Mouse (Mus musculus) heart, embryonic 10.5 days (tissue): ENCODE data around the gene Lrrc58. TPM values are rescaled to one million over a fixed set of nuclear protein-coding genes. Genes with fewer than 3 reads are reported as not detected.

Source experiments
- DNase-seq: peaks from one replicate; pipeline ENCODE4 v3.0.0-alpha.2; 2017; ENCODE audit warnings: low spot score
- H3K27ac ChIP-seq: fragments of 300-500 bp; sonication (generic); 2 replicates; pipeline ENCODE4 v1.5.1; 2016; ENCODE audit warnings: mild to moderate bottlenecking
- H3K27me3 ChIP-seq: fragments of 300-500 bp; sonication (generic); 2 replicates; pipeline ENCODE4 v1.6.1; 2016; ENCODE audit warnings: mild to moderate bottlenecking; ENCODE audit not compliant: poor library complexity, insufficient read depth, severe bottlenecking
- H3K36me3 ChIP-seq: fragments of 300-500 bp; sonication (generic); 2 replicates; pipeline ENCODE4 v1.6.1; 2016; ENCODE audit warnings: mild to moderate bottlenecking, moderate library complexity
- H3K4me1 ChIP-seq: fragments of 300-500 bp; sonication (generic); 2 replicates; pipeline ENCODE4 v1.6.1; 2016; ENCODE audit warnings: mild to moderate bottlenecking
- H3K4me3 ChIP-seq: fragments of 300-500 bp; sonication (generic); 2 replicates; pipeline ENCODE4 v1.5.1; 2016; ENCODE audit warnings: mild to moderate bottlenecking, moderate library complexity
- H3K9me3 ChIP-seq: fragments of 300-500 bp; sonication (generic); 2 replicates; pipeline ENCODE4 v1.6.1; 2016; ENCODE audit warnings: mild to moderate bottlenecking, moderate library complexity
- WGBS: fragments of 180-500 bp; shearing (Covaris S2); methylation state at CpG from one replicate; pipeline ENCODE4 v1.1.7; 2016; 5-methylcytosine and 5-hydroxymethylcytosine counted together
- polyA plus RNA-seq: library from polyadenylated mRNA; unstranded; fragments of >200 nt; fragmentation: Nextera tagmentation; extraction: Ambion mirVana; gene quantifications from 2 replicates; pipeline ENCODE4 v1.2.1, GENCODE M21; 2016

Lrrc58 gene
- polyA plus RNA-seq, 1 experiment from 2014 or later = 48.3 TPM

DNA sequence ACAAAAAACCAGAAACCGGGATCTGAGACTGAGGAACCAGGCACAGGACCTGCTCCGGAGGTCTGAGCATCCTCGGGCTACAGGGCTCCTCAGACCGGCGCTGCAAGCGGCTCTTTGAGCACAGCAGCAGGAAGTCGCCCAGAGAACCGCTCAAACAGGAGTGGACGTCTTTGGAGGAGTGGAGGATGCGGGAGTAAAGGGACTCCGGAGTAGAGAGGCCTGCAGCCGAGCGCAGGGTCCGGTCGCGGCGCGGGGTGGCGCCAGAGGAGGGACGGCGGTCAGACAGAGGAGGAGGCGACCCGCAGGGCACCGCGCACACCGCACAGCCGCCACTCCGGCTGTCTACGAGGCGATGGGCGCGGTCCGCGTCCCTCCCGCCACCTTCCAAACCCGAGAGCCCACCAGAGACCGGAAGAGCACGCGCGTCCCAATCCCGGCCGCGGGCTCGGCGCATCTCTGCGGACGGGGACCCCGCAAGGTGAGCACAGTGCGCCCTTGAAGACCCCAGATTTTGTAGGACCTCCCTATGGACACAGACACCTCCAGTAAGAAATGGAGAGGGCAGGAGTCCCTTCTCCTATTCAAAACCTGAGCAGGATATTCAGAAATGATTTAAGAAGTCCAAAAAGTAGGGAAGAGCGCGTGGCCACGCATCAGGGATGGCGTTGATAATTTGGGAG lies 48.1 kb downstream of the Lrrc58 start, which contains the start of gene Gpr156:
Gene Gpr156, plus strand, starts transcription at position 359 of the 680 bp plus-strand sequence.
- Histone ChIP-seq H3K9me3 (no peaks in the 10 kb centered on the region), H3K27ac (peak within 1 kb of the TSS; percentile 75), H3K4me3 (peak within 1 kb of the TSS; percentile 65), H3K4me1 (peaks cover 10% of the 10 kb centered on the region), H3K27me3 (peaks cover 35% of the 10 kb centered on the region), H3K36me3 (no peaks in the 10 kb centered on the region)
- DNase-seq = peak; percentile 82
- WGBS = 3% methylated on average over 52 of the region's 53 CpGs

DNA sequence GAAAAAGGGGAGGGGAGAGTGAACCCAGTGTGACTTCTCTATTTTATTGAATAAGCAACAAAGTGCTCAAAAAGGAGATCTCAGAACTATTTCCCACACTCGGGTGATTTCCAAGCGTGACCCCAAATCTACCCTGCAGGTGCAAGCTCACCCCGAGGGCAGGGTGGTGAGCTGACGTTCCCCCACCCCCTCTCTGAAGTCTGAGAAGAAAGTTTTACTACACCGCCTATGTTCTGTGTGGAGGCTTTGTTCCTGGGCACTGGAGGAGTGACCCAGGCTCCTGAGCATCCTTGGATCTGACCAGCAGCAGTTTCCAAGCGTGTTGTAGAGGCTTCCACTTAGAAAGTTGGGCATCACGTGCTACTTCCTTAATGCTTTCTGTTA lies 48.6 kb downstream of the Lrrc58 start:
- Histone ChIP-seq H3K4me1 (peaks cover 10% of the 10 kb centered on the region), H3K4me3 (peak overlapping the region; percentile 65), H3K36me3 (no peaks in the 10 kb centered on the region), H3K27me3 (peaks cover 35% of the 10 kb centered on the region), H3K9me3 (no peaks in the 10 kb centered on the region), H3K27ac (peak overlapping the region; percentile 75; the same call in 1 of the 2 replicates)
- no peak for DNase-seq
- 27% methylated on average over 7 of the region's 7 CpGs for WGBS

DNA sequence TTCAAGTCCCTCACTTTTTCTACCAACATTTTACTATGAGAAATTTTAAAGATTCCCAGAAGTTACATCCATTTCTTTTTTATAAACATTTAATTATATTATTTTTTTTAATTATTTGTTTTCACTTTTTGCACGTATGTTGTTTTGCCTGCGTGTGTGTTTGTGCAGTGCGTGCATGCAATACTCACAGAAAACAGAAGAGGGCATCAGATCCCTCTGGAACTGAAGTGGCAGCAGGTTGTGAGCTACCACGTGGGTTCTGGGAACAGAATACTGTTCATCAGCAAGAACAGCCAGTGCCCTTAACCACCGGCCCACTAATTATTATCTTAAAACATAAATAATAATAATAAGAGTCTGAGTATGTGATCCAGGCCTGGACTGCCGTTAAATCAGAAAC lies 50.8 kb downstream of the Lrrc58 start:
- no peak for DNase-seq
- no peak overlapping the region for H3K27ac ChIP-seq
- peaks cover 10% of the 10 kb centered on the region for H3K4me1 ChIP-seq
- 83% methylated on average over 6 of the region's 6 CpGs for WGBS
- no peaks in the 10 kb centered on the region for H3K9me3 ChIP-seq
- no peak overlapping the region for H3K4me3 ChIP-seq
- H3K27me3 ChIP-seq = peaks cover 35% of the 10 kb centered on the region
- H3K36me3 ChIP-seq = no peaks in the 10 kb centered on the region

- H3K4me1 ChIP-seq = peaks cover 11% of the 10 kb centered on the region
- H3K4me3 ChIP-seq = no peak overlapping the region
- H3K27ac ChIP-seq = no peak overlapping the region
- peaks cover 15% of the 10 kb centered on the region; the same call in 1 of the 2 replicates for H3K27me3 ChIP-seq
- no peaks in the 10 kb centered on the region for H3K9me3 ChIP-seq
- no peak for DNase-seq
- WGBS = 53% methylated on average over 8 of the region's 8 CpGs
- H3K36me3 ChIP-seq = no peaks in the 10 kb centered on the region
Measured at GRCm38 (mm10) chr16:37920842-37921409, 52.7 kb downstream of the Lrrc58 start.

DNA sequence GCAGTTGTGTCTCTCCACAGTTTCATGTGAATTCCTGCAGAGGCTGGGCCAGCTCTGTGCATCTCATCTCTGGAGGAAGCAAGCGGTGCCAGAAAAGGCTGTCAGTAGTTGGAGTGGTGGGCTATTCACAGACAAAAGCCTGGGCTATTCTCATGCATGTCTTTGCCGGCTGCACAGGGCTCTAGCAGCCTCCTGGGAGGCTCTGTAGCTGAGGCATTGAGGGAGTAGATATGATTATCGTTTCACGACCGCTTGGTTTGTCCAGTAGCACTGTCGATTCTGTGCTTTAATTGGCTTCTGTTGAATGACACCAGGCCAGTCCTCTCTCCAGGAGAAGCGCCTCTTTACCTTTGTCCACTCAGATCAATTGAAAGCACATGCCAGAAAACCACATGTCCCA lies 57.9 kb downstream of the Lrrc58 start:
- WGBS = 30% methylated on average over 7 of the region's 7 CpGs
- H3K4me1 ChIP-seq = peaks cover 5% of the 10 kb centered on the region
- no peaks in the 10 kb centered on the region for H3K27me3 ChIP-seq
- DNase-seq = no peak
- H3K27ac ChIP-seq = no peak overlapping the region
- no peaks in the 10 kb centered on the region for H3K36me3 ChIP-seq
- H3K9me3 ChIP-seq = no peaks in the 10 kb centered on the region
- no peak overlapping the region for H3K4me3 ChIP-seq

- no peaks in the 10 kb centered on the region for H3K27me3 ChIP-seq
- H3K4me1 ChIP-seq = peaks cover 5% of the 10 kb centered on the region
- 35% methylated on average over 4 of the region's 4 CpGs for WGBS
- H3K27ac ChIP-seq = no peak overlapping the region
- no peak overlapping the region for H3K4me3 ChIP-seq
- H3K36me3 ChIP-seq = no peaks in the 10 kb centered on the region
- no peak for DNase-seq
- H3K9me3 ChIP-seq = no peaks in the 10 kb centered on the region
Measured at GRCm38 (mm10) chr16:37927117-37927516, 58.9 kb downstream of the Lrrc58 start.

DNA sequence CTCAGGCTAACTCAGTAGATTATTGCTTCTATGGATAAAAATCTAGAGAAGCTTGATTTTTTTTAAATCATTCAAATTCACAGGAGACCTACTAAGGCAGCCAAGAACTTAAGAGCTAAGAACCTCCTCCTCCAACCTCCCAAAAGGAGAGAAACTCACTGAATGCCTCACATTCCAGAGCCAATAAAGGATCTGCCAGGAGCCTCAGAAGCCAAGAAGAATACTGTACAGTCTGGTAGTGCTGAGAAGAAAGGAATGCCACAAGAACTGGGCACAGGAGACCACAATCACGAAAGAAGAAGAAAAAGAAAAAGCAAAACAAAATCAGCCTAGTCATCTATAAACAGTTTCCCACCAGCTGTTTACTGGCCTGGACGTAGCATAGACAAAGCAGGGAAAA lies 60.8 kb downstream of the Lrrc58 start:
- no peaks in the 10 kb centered on the region for H3K36me3 ChIP-seq
- 54% methylated on average over 2 of the region's 2 CpGs for WGBS
- H3K4me3 ChIP-seq = no peak overlapping the region
- H3K27ac ChIP-seq = no peak overlapping the region
- H3K9me3 ChIP-seq = no peaks in the 10 kb centered on the region
- no peaks in the 10 kb centered on the region for H3K27me3 ChIP-seq
- peaks cover 5% of the 10 kb centered on the region for H3K4me1 ChIP-seq
- DNase-seq = no peak

GRCm38 (mm10) chr16:37929626-37930025 lies 61.4 kb downstream of the Lrrc58 start:
- 86% methylated on average over 2 of the region's 2 CpGs for WGBS
- no peaks in the 10 kb centered on the region for H3K27me3 ChIP-seq
- no peaks in the 10 kb centered on the region for H3K36me3 ChIP-seq

GRCm38 (mm10) chr16:37934932-37935331 lies 66.7 kb downstream of the Lrrc58 start:
- H3K4me1 ChIP-seq = peaks cover 4% of the 10 kb centered on the region; the same call in 1 of the 2 replicates
- 0 out of 2 replicates have a peak, but pooled peaks cover 7% of the 10 kb centered on the region for H3K27me3 ChIP-seq
- H3K9me3 ChIP-seq = no peaks in the 10 kb centered on the region
- H3K36me3 ChIP-seq = no peaks in the 10 kb centered on the region
- DNase-seq = no peak
- H3K4me3 ChIP-seq = no peak overlapping the region
- WGBS = 86% methylated on average over 2 of the region's 2 CpGs
- H3K27ac ChIP-seq = no peak overlapping the region

More at GRCm38 (mm10) chr16:37929626-37930025, 61.4 kb downstream of the Lrrc58 start:
- H3K27ac ChIP-seq = no peak overlapping the region
- peaks cover 5% of the 10 kb centered on the region for H3K4me1 ChIP-seq
- no peak for DNase-seq
- no peaks in the 10 kb centered on the region for H3K9me3 ChIP-seq
- H3K4me3 ChIP-seq = no peak overlapping the region

- no peak overlapping the region for H3K27ac ChIP-seq
- H3K27me3 ChIP-seq = 0 out of 2 replicates have a peak, but pooled peaks cover 7% of the 10 kb centered on the region
- H3K4me3 ChIP-seq = no peak overlapping the region
- 74% methylated on average over 8 of the region's 8 CpGs for WGBS
- H3K36me3 ChIP-seq = no peaks in the 10 kb centered on the region
- H3K9me3 ChIP-seq = no peaks in the 10 kb centered on the region
- peaks cover 4% of the 10 kb centered on the region; the same call in 1 of the 2 replicates for H3K4me1 ChIP-seq
- DNase-seq = no peak
Measured at GRCm38 (mm10) chr16:37937276-37937675, 69.1 kb downstream of the Lrrc58 start.

Other genes starting within 250 kb of the Lrrc58 start
- gene Ndufb4, start 213.9 kb upstream of the Lrrc58 start, polyA plus RNA-seq = 61.3 and 67.0 TPM in 2 replicates
- 312 and 372 TPM in 2 replicates for gene Fstl1, start 91.5 kb upstream of the Lrrc58 start, polyA plus RNA-seq
- gene Gm36028, start 7.2 kb upstream of the Lrrc58 start, polyA plus RNA-seq = 0.88 and 1.0 TPM in 2 replicates
- 0.40 and 0.67 TPM in 2 replicates for gene Gpr156, start 48.1 kb downstream of the Lrrc58 start, polyA plus RNA-seq
- 39.3 and 47.8 TPM in 2 replicates for gene Gsk3b, start 220.6 kb downstream of the Lrrc58 start, polyA plus RNA-seq